Mouse (Mus musculus): ENCODE measurements around the gene Ccdc8. TPM values are rescaled to one million over a fixed set of nuclear protein-coding genes. Genes with fewer than 3 reads are reported as not detected.

Ccdc8 gene
- total RNA-seq, 2 experiments from 2014 or later, result 0.19 to 1.0 TPM

DNA sequence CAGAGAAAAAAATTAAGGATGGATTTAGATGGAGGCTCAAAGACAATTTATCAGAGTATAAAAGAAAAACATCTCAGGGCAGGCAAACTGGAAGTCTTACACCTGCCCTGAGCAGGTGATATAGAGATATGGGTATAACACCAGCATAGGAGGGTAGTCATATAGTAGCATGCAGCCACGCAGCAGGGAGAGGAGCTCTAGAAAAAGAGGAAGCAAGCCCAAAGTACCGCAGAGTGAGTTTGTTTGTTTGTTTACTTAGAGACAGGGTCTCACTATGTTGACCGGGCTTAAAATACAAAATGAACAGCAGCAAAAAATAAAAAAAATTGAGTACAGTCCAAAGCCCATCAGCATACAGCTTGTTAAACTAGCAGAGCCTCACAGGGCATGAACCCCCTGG, 21.3 kb upstream of the Ccdc8 start:
- ATAC-seq (replicated peaks; ENCODE audit: low FRiP score, poor library complexity, severe bottlenecking), result no peak

DNA sequence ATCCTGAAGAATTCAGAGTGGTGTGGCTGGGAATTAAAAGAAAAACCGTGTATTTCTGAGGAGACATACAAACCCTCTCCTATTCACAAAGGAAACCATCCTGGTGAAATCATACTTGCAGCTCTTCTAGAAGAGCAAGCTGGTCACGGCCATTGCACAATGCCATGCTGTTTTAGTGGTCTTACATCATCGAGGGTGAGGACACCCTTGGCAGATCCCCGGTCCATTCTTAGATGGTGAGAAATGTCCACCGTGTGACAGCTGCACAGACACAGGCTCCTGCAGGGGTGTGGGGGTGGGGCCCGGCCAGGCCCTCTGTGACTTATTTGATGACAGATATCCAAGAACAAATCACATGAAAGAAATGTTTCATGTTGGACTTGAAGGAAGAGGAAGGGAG, 18.5 kb upstream of the Ccdc8 start:
- ATAC-seq (replicated peaks; ENCODE audit: low FRiP score, poor library complexity, severe bottlenecking), result no peak

DNA sequence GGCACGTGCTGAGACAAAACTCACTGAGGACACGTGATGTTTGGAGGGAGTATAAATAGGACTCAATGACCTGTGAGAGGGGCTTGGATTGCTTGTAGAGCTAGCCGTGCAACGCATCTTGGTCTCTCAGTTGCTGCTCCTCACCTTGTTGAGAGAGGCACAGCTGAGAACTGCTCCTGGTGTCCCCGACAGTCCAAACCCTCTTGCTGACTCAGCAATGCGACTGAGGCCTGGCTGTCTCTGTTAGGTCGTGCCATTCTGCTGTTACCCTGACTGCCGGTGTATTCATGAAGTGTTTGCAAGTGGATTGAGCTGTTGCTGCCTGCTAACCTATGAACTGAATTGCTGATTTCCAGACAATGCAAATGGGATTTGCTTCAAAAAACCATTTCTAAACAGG, 16.2 kb upstream of the Ccdc8 start:
- ATAC-seq (replicated peaks; ENCODE audit: low FRiP score, poor library complexity, severe bottlenecking), result no peak

DNA sequence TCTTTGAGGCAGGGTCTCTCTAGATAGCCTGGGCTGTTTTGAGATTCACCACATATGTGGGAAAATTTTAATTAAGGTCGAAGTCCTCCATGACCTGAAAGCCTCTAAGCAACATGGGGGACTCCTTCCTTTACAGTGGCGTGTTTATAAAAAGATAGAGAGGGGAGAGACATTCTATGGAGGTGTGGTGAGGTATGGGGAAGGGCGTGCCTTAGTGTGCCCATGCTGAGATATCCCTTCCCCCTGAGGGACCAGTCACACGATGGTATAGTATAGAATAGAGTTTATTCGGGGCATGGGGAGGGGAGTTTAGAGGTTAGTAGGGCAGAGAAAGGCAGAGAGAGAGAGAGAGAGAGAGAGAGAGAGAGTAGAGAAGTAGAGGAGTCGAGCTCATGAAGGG, 14.3 kb upstream of the Ccdc8 start:
- ATAC-seq (replicated peaks; ENCODE audit: low FRiP score, poor library complexity, severe bottlenecking), result no peak

DNA sequence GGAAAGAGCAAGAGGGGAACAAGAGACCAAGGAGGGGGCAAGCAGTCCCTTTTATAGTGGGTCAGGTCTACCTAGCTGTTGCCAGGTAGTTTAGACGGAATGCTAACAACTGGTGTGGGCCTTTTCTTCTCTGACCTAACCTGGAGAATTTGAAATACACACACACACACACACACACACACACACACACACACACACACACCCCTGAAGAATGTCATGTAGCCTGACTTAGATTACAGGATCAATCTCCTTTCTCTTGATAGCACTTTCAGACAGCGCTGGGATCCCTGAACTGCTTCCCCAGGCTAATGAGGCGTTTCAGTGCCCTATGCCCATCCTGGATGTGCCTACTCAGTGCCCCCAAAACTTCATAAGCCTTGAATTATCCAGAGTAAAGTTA, 13.9 kb upstream of the Ccdc8 start:
- ATAC-seq (replicated peaks; ENCODE audit: low FRiP score, poor library complexity, severe bottlenecking), result no peak

DNA sequence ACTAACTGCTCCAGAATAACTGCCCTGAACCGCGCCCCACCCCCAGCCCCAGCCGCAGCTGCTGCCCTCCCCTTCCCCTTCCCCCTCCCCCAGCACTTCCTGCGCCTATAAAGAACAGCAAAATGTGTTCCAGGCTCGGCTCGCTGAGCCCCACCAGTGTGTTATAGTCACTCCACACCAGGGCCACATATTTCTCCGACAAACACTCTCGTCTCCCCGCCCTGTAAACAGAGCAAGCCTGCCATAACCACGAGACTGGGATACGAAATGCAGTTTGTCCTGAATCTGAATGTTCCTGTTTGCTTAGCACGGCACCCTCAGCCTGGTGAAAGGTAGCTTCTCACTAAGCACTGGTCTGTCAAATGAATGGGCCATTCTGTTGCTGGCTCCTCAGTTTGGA, 12.2 kb upstream of the Ccdc8 start:
- no peak for ATAC-seq (replicated peaks; ENCODE audit: low FRiP score, poor library complexity, severe bottlenecking)

DNA sequence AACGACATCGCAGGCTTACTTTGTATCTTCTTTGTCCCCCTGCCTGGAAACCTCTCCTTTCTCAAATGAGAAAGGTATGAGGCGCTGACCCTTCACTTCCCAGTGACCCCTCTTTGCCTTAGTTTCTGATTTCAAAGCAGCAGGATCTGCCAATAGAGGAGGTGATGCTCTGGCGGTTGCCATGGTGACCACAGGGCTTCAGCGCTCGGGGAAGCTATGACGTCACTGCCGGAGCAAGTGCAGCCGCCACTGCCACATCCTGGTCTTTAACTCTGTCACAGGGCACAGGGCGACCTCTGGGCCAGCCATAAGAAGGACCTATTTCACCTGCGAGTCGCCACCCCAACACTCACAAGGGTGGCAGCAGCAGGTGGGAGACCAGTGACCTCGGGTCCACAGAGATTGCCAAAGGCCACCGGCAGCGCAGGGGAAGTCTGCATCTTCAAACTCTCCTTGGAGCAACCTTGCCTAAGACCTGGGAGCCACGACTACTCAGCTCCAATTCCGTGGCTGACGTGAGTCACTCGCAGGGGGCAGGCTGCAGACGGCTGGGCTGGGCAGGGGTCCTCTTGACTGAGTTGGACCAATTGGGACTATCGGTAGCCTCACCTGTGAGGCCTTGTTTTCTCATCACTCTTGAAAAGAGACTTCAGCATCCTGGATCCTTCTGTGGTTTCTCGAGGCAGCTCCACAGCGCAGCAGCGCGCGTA, 9.5 kb upstream of the Ccdc8 start, which contains the start of gene Gm42372:
Gm42372 (plus strand) TSS at position 228 of the 710 bp plus-strand sequence.
- no peak for ATAC-seq (replicated peaks; ENCODE audit: low FRiP score, poor library complexity, severe bottlenecking)

DNA sequence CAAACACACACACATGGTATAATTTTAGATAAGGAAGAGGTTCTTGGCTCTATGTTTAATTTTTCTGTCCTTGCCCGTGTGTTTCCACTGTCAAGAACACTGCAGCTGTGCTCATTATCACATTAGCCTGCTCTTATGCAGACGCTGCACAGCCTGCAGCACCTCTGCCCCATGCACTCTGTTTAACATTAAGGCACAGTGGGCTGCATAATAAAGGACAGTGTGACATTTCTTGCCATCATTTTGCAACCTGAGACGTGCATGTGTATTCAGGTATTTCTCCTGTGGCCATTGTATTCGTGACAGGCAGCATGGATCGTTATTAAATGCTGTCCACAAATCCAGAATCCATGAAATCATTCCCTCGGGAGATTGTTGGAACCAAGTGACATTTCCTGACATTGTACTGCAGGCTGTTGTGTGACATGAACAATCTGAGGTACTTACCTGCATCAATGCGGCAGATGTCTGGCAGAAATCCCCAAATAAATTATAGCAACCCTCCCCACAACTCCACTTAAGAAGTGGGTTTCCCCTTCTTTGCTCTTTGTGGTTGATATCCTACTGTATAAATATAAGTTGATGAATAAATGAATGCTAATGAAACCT, 4.9 kb upstream of the Ccdc8 start:
- no peak for ATAC-seq (replicated peaks; ENCODE audit: low FRiP score, poor library complexity, severe bottlenecking)

DNA sequence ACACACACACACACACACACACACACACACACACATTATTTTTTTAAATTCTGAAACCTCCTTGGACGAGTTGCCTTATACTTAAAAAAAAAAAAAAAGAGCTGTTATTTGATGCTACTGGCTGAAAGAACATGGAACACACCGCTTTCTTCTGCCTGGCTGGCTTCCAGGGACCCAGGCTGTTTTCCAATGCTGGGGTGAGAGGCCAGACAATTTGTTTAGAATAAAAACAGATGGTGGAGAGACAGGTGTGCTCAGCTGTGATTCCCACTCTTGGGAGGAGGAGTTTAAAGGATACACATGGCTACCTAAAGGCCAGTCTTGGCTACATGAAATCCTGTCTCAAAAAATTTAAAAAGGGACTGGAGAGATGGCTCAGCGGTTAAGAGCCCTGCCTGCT, 4.1 kb upstream of the Ccdc8 start:
- ATAC-seq (replicated peaks; ENCODE audit: low FRiP score, poor library complexity, severe bottlenecking), result no peak

DNA sequence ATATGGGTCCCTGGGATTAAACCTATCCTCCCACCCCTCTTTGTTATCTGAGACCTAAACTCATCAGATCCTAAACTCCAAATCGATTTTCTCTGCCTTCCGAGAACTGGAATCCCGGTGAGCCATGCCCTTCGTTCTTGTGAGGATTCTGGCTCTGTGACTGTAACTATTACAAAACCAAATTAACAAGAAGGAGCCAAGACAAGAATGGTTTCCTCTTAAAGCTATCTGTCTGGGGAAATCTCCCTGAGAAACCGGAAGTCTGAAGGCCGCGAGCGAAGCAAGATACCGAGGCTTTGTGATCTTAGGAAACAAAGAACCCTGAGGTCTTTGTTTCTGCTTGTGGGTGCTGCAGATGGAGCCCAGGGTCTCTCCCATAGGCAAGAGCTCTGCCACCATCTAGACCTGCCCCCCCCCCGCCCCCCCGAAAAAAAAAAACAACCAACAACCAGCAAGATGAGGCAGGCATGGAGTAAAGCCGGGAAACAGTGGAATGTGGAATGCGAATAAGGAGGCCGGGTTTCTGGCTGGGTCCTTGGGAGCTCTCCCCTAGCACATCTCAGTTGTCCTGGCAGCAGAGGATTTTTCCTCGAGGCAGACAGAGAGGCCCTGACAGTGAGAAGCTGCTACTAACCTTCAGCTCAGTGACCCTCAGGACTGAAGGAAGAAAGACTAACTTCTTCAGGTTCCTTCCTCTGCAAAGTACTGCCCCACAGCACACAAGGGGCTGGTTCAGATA, 2.3 kb upstream of the Ccdc8 start:
- no peak for ATAC-seq (replicated peaks; ENCODE audit: low FRiP score, poor library complexity, severe bottlenecking)

DNA sequence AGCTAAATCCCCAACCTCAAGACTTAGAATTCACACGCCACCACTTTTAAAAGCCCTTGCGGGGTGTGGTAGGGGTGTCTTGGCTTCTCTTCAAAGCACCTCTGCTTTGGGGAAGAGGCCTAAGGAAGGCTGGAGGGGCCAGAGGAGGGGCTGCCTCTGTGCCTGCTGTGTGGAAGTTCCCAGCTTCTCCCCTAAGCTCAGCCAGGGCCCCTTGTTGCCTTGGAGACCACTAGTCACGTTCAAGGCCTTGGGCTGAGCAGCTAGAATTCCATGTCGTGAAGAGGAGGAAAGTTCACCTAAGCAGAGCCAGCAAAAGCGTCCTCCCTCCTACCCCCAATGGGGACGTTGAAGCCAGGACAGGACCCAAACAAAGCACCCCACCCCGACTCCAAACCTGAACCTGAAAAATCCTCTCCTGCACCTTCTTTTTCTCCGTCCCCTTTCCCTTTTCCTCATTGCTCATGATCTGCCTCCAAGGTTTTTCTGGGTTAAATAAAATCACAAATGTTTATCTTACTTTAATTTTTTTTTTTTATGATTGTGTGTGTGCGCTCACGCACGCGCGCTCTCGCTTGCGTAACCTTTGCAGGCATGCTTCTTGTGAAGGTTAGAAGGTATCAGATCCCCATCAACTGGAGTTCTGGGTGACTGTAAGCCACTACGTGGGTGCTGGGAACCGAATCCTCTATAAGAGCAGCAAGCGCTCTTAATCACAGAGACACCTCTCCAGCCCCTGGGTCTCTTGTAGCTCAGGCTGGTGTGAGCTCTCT, 642 bp upstream of the Ccdc8 start:
- no peak for ATAC-seq (replicated peaks; ENCODE audit: low FRiP score, poor library complexity, severe bottlenecking)

DNA sequence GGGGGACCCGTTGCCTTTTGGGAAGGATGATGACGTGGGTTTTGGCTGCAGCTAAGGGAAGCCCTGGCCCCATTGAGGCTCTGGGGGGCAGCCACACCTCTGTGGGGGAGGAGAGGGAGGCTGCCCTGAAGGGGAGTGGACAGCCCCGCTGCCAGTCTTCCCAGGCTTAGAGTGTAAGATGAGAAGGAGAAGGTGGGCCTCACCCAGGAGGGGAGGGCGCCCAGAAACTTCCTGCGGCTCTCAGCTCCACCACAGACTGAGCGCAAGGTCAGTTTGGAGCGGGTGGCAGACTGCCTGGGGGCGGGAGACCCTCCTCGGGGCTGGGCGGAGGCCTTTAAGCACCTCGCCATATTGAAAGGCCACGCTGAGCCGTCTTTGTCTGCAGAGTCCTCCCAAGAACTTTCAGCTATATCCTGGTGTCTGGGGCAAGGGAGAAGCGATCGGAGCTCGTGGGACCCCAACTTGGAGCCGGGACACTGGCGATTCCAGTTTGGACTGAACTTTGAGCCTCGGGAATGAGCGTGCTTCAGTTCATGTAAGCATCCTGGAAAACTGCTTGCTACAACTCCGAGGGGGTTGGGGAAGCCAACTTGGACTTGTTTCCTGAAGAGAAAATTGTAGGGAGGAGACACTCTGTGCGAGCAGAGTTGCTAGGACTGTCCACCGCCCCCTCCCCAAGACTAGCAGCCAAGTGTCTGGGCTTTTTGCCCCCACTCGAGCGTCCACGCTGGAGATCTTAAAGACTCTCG, 1.3 kb downstream of the Ccdc8 start:
- no peak for ATAC-seq (replicated peaks; ENCODE audit: low FRiP score, poor library complexity, severe bottlenecking)

DNA sequence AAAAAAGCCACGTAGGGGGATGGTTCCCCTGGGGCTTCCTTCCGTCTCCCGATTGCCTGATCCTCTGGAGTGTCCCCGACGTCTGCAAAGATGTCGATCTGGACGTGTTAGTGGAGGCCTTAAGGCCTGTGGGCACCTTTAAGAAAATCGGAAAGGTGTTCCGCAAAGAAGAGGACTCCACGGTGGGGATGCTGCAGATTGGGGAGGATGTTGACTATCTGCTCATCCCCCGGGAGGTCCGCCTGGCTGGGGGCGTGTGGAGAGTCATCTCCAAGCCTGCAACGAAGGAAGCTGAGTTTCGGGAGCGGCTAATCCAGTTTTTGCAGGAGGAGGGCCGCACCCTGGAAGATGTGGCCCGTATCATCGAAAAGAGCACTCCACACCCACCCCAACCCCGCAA, 1.9 kb downstream of the Ccdc8 start:
- no peak for ATAC-seq (replicated peaks; ENCODE audit: low FRiP score, poor library complexity, severe bottlenecking)

DNA sequence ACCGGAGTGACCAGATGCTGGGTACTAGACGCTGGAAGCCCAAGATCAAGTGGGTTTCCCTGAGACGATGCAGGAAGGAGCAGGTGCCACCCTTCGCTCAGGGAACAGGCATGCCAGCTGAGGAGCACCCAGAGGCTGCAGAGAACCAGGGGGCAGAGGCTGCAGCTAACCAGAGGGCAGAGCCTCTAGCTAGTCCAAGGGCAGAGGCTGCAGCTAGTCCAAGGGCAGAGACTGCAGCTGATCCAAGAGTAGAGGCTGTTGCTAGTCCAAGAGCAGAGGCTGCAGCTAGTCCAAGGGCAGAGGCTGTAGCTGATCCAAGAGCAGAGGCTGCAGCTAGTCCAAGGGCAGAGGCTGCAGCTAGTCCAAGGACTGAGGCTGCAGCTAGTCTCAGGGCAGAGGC, 2.8 kb downstream of the Ccdc8 start:
- no peak for ATAC-seq (replicated peaks; ENCODE audit: low FRiP score, poor library complexity, severe bottlenecking)

DNA sequence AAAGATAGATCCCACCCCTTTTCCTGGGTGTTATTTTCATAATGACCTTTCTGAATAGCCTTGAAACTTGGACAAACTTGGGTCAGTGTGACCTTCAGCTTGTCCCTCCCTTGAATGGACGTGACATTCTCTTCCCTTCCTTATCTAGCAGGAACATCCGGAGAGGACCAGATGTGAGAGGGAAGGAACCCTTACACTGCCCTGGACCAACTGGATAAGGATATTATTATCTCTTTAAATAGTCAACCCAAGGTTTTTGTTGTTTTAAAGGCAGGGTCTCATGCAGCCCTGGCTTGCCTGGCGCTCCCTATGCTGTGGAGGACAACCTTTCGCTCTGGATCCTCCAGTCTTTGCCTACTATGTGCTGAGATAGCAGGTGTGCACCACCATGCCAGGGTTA, 6.7 kb downstream of the Ccdc8 start:
- ATAC-seq (replicated peaks; ENCODE audit: low FRiP score, poor library complexity, severe bottlenecking), result no peak

DNA sequence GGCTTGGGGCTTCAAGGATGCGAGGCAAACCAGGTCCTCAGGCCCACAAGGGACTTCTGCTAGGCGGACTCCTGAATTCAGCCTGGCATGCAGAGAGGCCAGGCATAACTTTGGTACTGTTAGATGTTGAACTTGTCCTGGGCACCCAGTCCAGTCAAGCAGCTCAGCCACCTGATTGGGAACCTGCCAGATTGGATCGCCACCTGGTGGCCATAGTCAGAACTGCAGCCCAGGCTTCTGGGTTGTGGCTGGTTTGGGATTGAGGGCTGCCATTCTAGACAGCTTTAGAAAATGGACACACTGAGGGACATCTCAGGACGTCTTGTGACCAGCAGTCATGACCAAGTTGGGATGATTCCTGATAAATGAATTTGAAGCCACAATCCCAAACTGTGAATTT, 7.1 kb downstream of the Ccdc8 start:
- peak; percentile 80 for ATAC-seq (replicated peaks; ENCODE audit: low FRiP score, poor library complexity, severe bottlenecking)

DNA sequence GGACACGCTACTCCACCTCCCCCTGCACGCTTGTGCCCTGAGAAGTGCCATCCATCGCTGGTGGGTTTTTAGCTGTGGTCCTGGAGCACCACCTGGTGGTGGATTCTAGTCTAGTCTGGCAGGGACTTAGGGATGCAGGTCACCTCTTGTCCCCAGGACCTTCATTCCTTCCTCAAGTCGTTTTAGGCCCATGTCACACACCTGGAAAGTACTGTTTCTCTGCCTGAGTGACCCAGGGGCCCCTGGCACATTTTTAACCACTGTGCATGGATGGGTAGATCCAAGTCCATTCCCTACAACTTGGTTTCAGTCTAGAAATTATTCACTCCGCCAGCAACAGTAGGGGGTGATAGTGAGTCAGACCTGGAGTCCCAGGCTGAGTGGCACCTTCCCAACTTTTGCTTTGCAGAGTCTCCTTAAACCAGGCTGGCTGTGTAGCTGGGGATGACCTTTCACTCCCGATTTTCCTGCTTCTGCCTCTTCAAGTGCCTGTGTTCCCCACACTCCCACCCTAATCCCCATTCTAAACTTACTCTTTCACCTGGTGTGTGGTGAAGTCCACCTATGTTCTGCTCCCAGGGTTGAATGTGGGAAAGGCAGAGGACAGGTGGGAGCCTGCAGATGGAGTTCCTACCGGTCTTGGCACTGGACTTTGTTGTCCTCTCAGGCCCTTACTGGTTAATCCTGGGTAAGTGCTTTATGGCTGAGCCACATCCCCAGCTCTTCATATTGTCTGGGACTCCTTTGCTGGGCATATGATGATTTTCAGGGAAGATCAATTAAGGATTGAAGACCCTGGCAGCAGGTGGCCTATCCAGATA, 10.1 kb downstream of the Ccdc8 start:
- ATAC-seq (replicated peaks; ENCODE audit: low FRiP score, poor library complexity, severe bottlenecking), result peak; percentile 55; the same call in 1 of the 2 replicates

DNA sequence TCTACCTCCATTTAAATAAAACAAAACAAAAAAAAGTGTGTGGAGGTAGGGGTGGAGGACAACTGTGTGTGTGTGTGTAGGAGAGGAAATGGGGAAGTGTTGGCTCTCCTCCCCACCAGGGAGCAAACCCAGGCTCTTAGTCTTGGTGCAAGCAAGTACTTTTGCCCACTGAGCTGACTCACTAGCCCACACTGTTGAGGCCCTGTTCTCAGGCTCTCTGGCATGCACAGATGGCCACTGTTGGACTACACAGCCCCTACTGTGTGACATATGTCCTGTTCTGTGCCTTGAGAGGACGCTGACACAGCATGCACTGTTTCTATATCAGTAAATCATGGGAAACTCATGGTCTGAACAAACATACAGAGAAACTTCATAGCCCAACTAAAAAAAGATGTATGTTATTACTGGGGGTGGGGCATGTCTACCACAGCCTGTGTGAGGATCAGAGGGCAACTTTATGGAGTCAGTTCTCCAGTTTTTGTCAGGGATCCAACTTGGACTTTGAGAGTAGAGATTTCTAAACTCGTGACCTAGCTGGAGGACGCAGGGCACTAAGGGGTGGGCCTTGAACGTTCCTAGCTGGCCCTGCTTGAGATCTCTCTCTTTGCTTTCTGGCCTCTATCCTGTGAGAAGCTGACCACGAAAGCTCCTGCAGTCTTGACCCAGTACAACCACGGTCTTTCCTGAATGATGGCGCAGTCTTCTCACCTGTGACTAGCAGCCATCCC, 10.9 kb downstream of the Ccdc8 start:
- ATAC-seq (replicated peaks; ENCODE audit: low FRiP score, poor library complexity, severe bottlenecking), result no peak
